Mouse (Mus musculus) retina, embryonic 14.5 days (tissue): Measurements from ENCODE around the gene Zfp326.
A peak's percentile ranks its signal among the peaks of the same experiment; 100 is the strongest.
"Not testable (repeated sequence)": the region's sequence is repeated elsewhere in the genome, so short reads cannot be mapped to it uniquely, and the experiment has no call there.

Source experiments
- DNase-seq: peaks from one replicate; pipeline ENCODE4 v3.0.0-alpha.2; 2015; ENCODE audit warnings: low spot score

Gene Zfp326

GRCm38 (mm10) chr5:105876068-105876924 is at the start of gene Zfp326:
TSS of gene Zfp326 (plus strand) at chr5:105876565.
- peak; percentile 94 for DNase-seq

GRCm38 (mm10) chr5:105826916-105827510 is 49.4 kb upstream of the Zfp326 start:
- no peak for DNase-seq

- DNase-seq = no peak
Observed at GRCm38 (mm10) chr5:105828050-105828449, 48.3 kb upstream of the Zfp326 start.

GRCm38 (mm10) chr5:105829008-105829586 is 47.3 kb upstream of the Zfp326 start:
- no peak for DNase-seq

- no peak for DNase-seq
Observed at GRCm38 (mm10) chr5:105832140-105832539, 44.2 kb upstream of the Zfp326 start.

- DNase-seq = no peak
Observed at GRCm38 (mm10) chr5:105833923-105834322, 42.4 kb upstream of the Zfp326 start.

- no peak for DNase-seq
Observed at GRCm38 (mm10) chr5:105836006-105836405, 40.4 kb upstream of the Zfp326 start.

- no peak for DNase-seq
Observed at GRCm38 (mm10) chr5:105839740-105840310, 36.5 kb upstream of the Zfp326 start.

GRCm38 (mm10) chr5:105844044-105844753 is 32.2 kb upstream of the Zfp326 start:
- no peak for DNase-seq

- no peak for DNase-seq
Observed at GRCm38 (mm10) chr5:105845041-105845440, 31.3 kb upstream of the Zfp326 start.

- DNase-seq = no peak
Observed at GRCm38 (mm10) chr5:105847726-105848125, 28.6 kb upstream of the Zfp326 start.

- peak; percentile 13 for DNase-seq
Observed at GRCm38 (mm10) chr5:105849222-105849621, 27.1 kb upstream of the Zfp326 start.

GRCm38 (mm10) chr5:105849643-105850042 is 26.7 kb upstream of the Zfp326 start:
- no peak for DNase-seq

- no peak for DNase-seq
Observed at GRCm38 (mm10) chr5:105853271-105853670, 23.1 kb upstream of the Zfp326 start.

- DNase-seq = no peak
Observed at GRCm38 (mm10) chr5:105857486-105857885, 18.9 kb upstream of the Zfp326 start.

- DNase-seq = no peak
Observed at GRCm38 (mm10) chr5:105858754-105859694, 17.3 kb upstream of the Zfp326 start.

GRCm38 (mm10) chr5:105859716-105860460 is 16.5 kb upstream of the Zfp326 start:
- DNase-seq = no peak

GRCm38 (mm10) chr5:105860461-105860835 is 15.9 kb upstream of the Zfp326 start:
- DNase-seq = no peak

GRCm38 (mm10) chr5:105861616-105862015 is 14.7 kb upstream of the Zfp326 start:
- no peak for DNase-seq

- not testable (repeated sequence) for DNase-seq
Observed at GRCm38 (mm10) chr5:105865110-105865628, 11.2 kb upstream of the Zfp326 start.
